8 mouse cellular contexts compared by ENCODE assay signal in the genomic region with DNA sequence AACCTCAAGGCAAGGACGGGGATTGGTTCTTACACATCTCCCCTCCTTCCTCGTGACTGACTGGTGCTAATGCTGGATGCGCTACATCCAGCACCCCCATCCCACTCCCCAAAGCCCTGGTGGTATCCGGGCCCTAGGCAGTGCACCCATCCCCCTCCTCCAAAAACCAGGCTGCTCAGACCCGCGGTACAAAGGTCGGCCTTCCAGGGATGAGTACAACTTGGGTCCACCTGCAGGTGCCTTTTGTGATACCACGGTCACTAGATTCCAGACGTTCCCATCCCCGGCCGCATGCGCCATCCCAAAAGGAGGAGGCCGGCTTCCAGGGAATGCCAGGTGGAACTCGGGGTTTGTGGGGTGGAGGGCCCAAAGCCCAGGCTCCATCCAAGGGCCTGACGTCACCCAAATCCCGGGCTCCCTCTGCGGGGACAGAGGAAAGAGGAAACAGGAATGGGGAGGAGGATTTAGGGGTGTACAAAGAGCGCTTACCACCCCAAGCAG. TPM values are rescaled to one million over a fixed set of nuclear protein-coding genes. Genes with fewer than 3 reads are reported as not detected.
DNase-seq lines count a peak whose midpoint lies in the region; ATAC-seq and TF ChIP-seq lines count a peak whose summit lies in the region.

No protein-coding gene starts in this region.

- peak overlapping the region; percentile 92 for H3K27ac ChIP-seq in forebrain, embryonic 16.5 days (ENCODE audit: low read length)
- H3K27ac ChIP-seq in intestine, embryonic 16.5 days (ENCODE audit: low read length), result 0 out of 2 replicates have a peak overlapping the region, but pooled peaks have one; percentile 7
- H3K27ac ChIP-seq in midbrain, embryonic 15.5 days, result peak overlapping the region; percentile 93

- peak; percentile 77 for DNase-seq in brain, embryonic 14.5 days (ENCODE audit: low read depth)
- peak; percentile 33 to 55 for DNase-seq in left cerebral cortex, adult 9 months (ENCODE audit: low spot score in 2 of 2)
- no peak for DNase-seq in B cell, adult 2 months

- H3K4me2 ChIP-seq in forebrain, embryonic 16.5 days (ENCODE audit: low read length), result peak overlapping the region; percentile 86
- peak overlapping the region; percentile 93 for H3K4me2 ChIP-seq in intestine, embryonic 16.5 days (ENCODE audit: low read depth, low read length)
- peak overlapping the region; percentile 79 for H3K4me2 ChIP-seq in midbrain, embryonic 15.5 days

- 0% methylated on average over 18 of the region's 18 CpGs for WGBS in forebrain, embryonic 16.5 days
- WGBS in intestine, embryonic 16.5 days, result 2% methylated on average over 18 of the region's 18 CpGs
- 2% methylated on average over 18 of the region's 18 CpGs for WGBS in midbrain, embryonic 15.5 days

- no peaks in the 10 kb centered on the region for H3K9me3 ChIP-seq in megakaryocyte, embryonic 14.5 days
- no peaks in the 10 kb centered on the region for H3K9me3 ChIP-seq in forebrain, embryonic 16.5 days (ENCODE audit: control insufficient read depth, low read length)
- no peaks in the 10 kb centered on the region for H3K9me3 ChIP-seq in intestine, embryonic 16.5 days (ENCODE audit: control insufficient read depth, low read length)
- no peaks in the 10 kb centered on the region for H3K9me3 ChIP-seq in midbrain, embryonic 15.5 days

- peaks cover 22% of the 10 kb centered on the region for H3K36me3 ChIP-seq in megakaryocyte, embryonic 14.5 days (replicated peaks; ENCODE audit: low read length)
- no peaks in the 10 kb centered on the region for H3K36me3 ChIP-seq in forebrain, embryonic 16.5 days (ENCODE audit: control insufficient read depth, insufficient read depth)
- no peaks in the 10 kb centered on the region for H3K36me3 ChIP-seq in intestine, embryonic 16.5 days (ENCODE audit: control insufficient read depth, insufficient read depth, low read length)
- no peaks in the 10 kb centered on the region for H3K36me3 ChIP-seq in midbrain, embryonic 15.5 days (replicated peaks)

- H3K27me3 ChIP-seq in megakaryocyte, embryonic 14.5 days (replicated peaks), result peaks cover 23% of the 10 kb centered on the region
- no peaks in the 10 kb centered on the region for H3K27me3 ChIP-seq in forebrain, embryonic 16.5 days (replicated peaks; ENCODE audit: control insufficient read depth, insufficient read depth, low read length)
- no peaks in the 10 kb centered on the region for H3K27me3 ChIP-seq in intestine, embryonic 16.5 days (replicated peaks; ENCODE audit: control insufficient read depth, insufficient read depth, low read length)
- no peaks in the 10 kb centered on the region for H3K27me3 ChIP-seq in midbrain, embryonic 15.5 days (replicated peaks)

- no peak for ATAC-seq in megakaryocyte, adult 5-6 weeks (ENCODE audit: poor library complexity, severe bottlenecking)
- peak; percentile 66 for ATAC-seq in forebrain, embryonic 16.5 days
- ATAC-seq in intestine, embryonic 16.5 days, result peak; percentile 46
- ATAC-seq in midbrain, embryonic 15.5 days (replicated peaks), result peak; percentile 74

- peaks cover 77% of the 10 kb centered on the region for H3K4me1 ChIP-seq in megakaryocyte, embryonic 14.5 days
- peaks cover 28% of the 10 kb centered on the region for H3K4me1 ChIP-seq in forebrain, embryonic 16.5 days (replicated peaks; ENCODE audit: control insufficient read depth, insufficient read depth, low read length)
- H3K4me1 ChIP-seq in intestine, embryonic 16.5 days (ENCODE audit: control insufficient read depth, insufficient read depth, low read length), result peaks cover 9% of the 10 kb centered on the region; the same call in 1 of the 2 replicates
- peaks cover 27% of the 10 kb centered on the region for H3K4me1 ChIP-seq in midbrain, embryonic 15.5 days

- no peak for TF ChIP-seq POLR2A in brain, embryonic 14.5 days (IDR thresholded peaks at IDR 0.05; ENCODE audit: borderline replicate concordance, extremely low read depth, insufficient read depth, insufficient read length, poor library complexity, severe bottlenecking)

- H3K9ac ChIP-seq in forebrain, embryonic 16.5 days (replicated peaks; ENCODE audit: low read depth, low read length), result peak overlapping the region; percentile 97
- peak overlapping the region; percentile 80 for H3K9ac ChIP-seq in intestine, embryonic 16.5 days (ENCODE audit: low read depth, low read length)
- peak overlapping the region; percentile 83 for H3K9ac ChIP-seq in midbrain, embryonic 15.5 days

- no peak for TF ChIP-seq CTCF in brain, embryonic 14.5 days (IDR thresholded peaks at IDR 0.05; ENCODE audit: borderline replicate concordance, extremely low read depth, insufficient read depth, insufficient read length)

- H3K4me3 ChIP-seq in megakaryocyte, embryonic 14.5 days (replicated peaks), result peak overlapping the region; percentile 93
- H3K4me3 ChIP-seq in forebrain, embryonic 16.5 days (replicated peaks; ENCODE audit: low read length), result peak overlapping the region; percentile 92
- peak overlapping the region; percentile 72 for H3K4me3 ChIP-seq in intestine, embryonic 16.5 days (ENCODE audit: low read length)
- H3K4me3 ChIP-seq in midbrain, embryonic 15.5 days, result peak overlapping the region; percentile 65

RNA-seq across cellular contexts. Expression of a gene that starts 0.5 kb away (rescaled TPM):
- 14.1 and 30.9 TPM in 2 replicates for polyA plus RNA-seq in megakaryocyte, embryonic 14.5 days (2012; ENCODE audit: insufficient read depth, low replicate concordance)
- 0.30 and 0.33 TPM in 2 replicates for total RNA-seq in megakaryocyte, adult 5-6 weeks (2015)
- total RNA-seq in megakaryocyte, adult 5-6 weeks (2017), result 0.04 and 0.28 TPM in 2 replicates
- polyA plus RNA-seq in brain, embryonic 14.5 days (2012; rRNA removed), result 222 and 241 TPM in 2 replicates
- polyA plus RNA-seq in forebrain, embryonic 16.5 days (2015; fragmentation: Nextera tagmentation; extraction: Ambion mirVana), result 116 and 135 TPM in 2 replicates
- polyA plus RNA-seq in intestine, embryonic 16.5 days (2015; fragmentation: Nextera tagmentation; extraction: Ambion mirVana), result 15.2 and 16.2 TPM in 2 replicates
- polyA plus RNA-seq in midbrain, embryonic 15.5 days (2015; fragmentation: Nextera tagmentation; extraction: Ambion mirVana), result 153 and 155 TPM in 2 replicates

RNA-seq across cellular contexts. Expression of a gene that starts 27.4 kb away (rescaled TPM):
- 20.9 and 74.6 TPM in 2 replicates for polyA plus RNA-seq in megakaryocyte, embryonic 14.5 days (2012; ENCODE audit: insufficient read depth, low replicate concordance)
- total RNA-seq in megakaryocyte, adult 5-6 weeks (2015), result 15.6 and 19.2 TPM in 2 replicates
- total RNA-seq in megakaryocyte, adult 5-6 weeks (2017), result 14.5 and 19.2 TPM in 2 replicates
- polyA plus RNA-seq in brain, embryonic 14.5 days (2012; rRNA removed), result 17.9 and 21.1 TPM in 2 replicates
- 24.0 and 26.9 TPM in 2 replicates for polyA plus RNA-seq in forebrain, embryonic 16.5 days (2015; fragmentation: Nextera tagmentation; extraction: Ambion mirVana)
- polyA plus RNA-seq in intestine, embryonic 16.5 days (2015; fragmentation: Nextera tagmentation; extraction: Ambion mirVana), result 25.2 and 29.4 TPM in 2 replicates
- 24.7 and 28.0 TPM in 2 replicates for polyA plus RNA-seq in midbrain, embryonic 15.5 days (2015; fragmentation: Nextera tagmentation; extraction: Ambion mirVana)

RNA-seq across cellular contexts. Expression of a gene that starts 36.5 kb away (rescaled TPM):
- 0.07 TPM in 1 of 2 replicates, not detected in the other for polyA plus RNA-seq in megakaryocyte, embryonic 14.5 days (2012; ENCODE audit: insufficient read depth, low replicate concordance)
- total RNA-seq in megakaryocyte, adult 5-6 weeks (2015), result not detected in 2 replicates
- not detected in 2 replicates for total RNA-seq in megakaryocyte, adult 5-6 weeks (2017)
- polyA plus RNA-seq in brain, embryonic 14.5 days (2012; rRNA removed), result 8.2 and 12.1 TPM in 2 replicates
- polyA plus RNA-seq in forebrain, embryonic 16.5 days (2015; fragmentation: Nextera tagmentation; extraction: Ambion mirVana), result 23.4 and 24.4 TPM in 2 replicates
- polyA plus RNA-seq in intestine, embryonic 16.5 days (2015; fragmentation: Nextera tagmentation; extraction: Ambion mirVana), result 6.3 and 6.8 TPM in 2 replicates
- 29.4 TPM in 2 replicates for polyA plus RNA-seq in midbrain, embryonic 15.5 days (2015; fragmentation: Nextera tagmentation; extraction: Ambion mirVana)

RNA-seq across cellular contexts. Expression of a gene that starts 53.8 kb away (rescaled TPM):
- 240 and 738 TPM in 2 replicates for polyA plus RNA-seq in megakaryocyte, embryonic 14.5 days (2012; ENCODE audit: insufficient read depth, low replicate concordance)
- total RNA-seq in megakaryocyte, adult 5-6 weeks (2015), result 374 and 399 TPM in 2 replicates
- 54.0 and 61.6 TPM in 2 replicates for total RNA-seq in megakaryocyte, adult 5-6 weeks (2017)
- polyA plus RNA-seq in brain, embryonic 14.5 days (2012; rRNA removed), result 320 and 341 TPM in 2 replicates
- 720 and 756 TPM in 2 replicates for polyA plus RNA-seq in forebrain, embryonic 16.5 days (2015; fragmentation: Nextera tagmentation; extraction: Ambion mirVana)
- 980 and 987 TPM in 2 replicates for polyA plus RNA-seq in intestine, embryonic 16.5 days (2015; fragmentation: Nextera tagmentation; extraction: Ambion mirVana)
- polyA plus RNA-seq in midbrain, embryonic 15.5 days (2015; fragmentation: Nextera tagmentation; extraction: Ambion mirVana), result 715 and 767 TPM in 2 replicates

Comparison
In these comparisons a context has a peak if more than half of its experiments do, and no peak if none do; other contexts are left out.
1. DNase-seq: peak in brain, embryonic 14.5 days (single experiment) and left cerebral cortex, adult 9 months (2 of 2); none in B cell, adult 2 months (0 of 2).
2. H3K27ac ChIP-seq: peak in every context shown above with its lines; median percentile 93 in midbrain, embryonic 15.5 days; 92 in forebrain, embryonic 16.5 days; 7 in intestine, embryonic 16.5 days.
3. Peak in every context shown above with its lines, with median percentiles within 50 percentile points of each other: H3K4me3 ChIP-seq, H3K4me2 ChIP-seq and H3K9ac ChIP-seq.